Mouse (Mus musculus): Measurements from ENCODE around the gene 4930426L09Rik. TPM values are rescaled to one million over a fixed set of nuclear protein-coding genes. Genes with fewer than 3 reads are reported as not detected.
"Not testable (repeated sequence)": the region's sequence is repeated elsewhere in the genome, so short reads cannot be mapped to it uniquely, and the experiment has no call there.

Gene 4930426L09Rik
- polyA plus RNA-seq, 3 experiments from 2014 or later: 0.33 to 0.99 (median 0.41) TPM

GRCm38 (mm10) chr2:18971564-18971963, 26.6 kb upstream of the 4930426L09Rik start:
- ATAC-seq: no peak

DNA sequence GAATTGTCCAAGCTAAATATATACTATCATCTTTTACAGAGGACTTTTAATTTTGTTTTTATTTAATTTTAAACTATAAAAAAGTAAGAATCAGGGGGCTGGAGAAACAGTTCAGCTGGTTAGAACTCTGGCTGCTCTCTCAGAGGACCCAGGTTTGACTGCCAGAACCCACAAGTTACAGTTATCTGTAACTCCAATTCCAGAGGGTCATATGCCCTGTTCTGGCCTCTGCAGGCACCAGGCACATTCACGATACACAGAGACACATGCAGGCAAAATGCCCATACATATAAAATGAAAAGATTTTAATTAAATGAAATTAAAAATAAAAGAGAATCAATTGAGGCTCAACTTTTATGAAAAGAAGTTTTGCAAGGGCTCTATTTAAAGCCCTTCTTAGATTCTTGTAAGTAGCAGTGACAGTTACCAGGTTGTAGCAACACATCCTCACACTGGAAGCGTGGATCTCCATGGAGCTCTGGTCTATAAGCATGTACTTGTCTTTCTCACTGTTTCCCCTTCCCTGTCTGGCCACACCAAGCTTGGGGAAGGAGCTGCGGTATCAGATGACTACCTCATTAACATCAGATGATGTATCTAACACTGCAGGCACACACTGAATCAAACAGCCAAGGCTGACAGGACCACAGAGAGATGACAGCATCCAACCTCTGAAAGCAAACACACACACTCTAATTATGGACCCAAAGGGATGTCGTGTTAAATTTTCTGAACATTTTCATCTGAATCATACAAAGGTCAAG, 23.1 kb upstream of the 4930426L09Rik start:
- no peak for ATAC-seq

GRCm38 (mm10) chr2:18976175-18976574, 22.0 kb upstream of the 4930426L09Rik start:
- peak; percentile 42 for ATAC-seq

- ATAC-seq: peak; percentile 71
These were observed 20.8 kb upstream of the 4930426L09Rik start for GRCm38 (mm10) chr2:18977201-18977805.

DNA sequence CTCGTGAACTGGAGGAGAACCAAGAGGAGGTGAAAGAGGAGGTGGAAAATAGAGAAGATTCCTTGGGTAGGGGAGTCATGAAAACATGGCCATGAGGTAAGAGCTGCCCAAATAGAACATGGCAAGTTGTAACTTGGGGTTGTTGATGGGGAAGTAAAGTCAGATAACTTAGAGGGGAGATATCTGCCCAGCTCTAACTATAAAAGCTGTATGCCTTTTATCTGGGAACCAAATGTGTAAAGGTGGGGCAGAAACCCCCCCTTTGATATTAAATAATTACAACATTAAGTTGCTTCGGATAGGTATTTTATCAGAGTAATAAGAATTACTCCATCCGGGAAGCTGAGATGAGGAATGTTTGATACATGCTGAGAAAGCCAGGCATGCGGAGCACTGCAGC, 19.1 kb upstream of the 4930426L09Rik start:
- no peak for ATAC-seq

DNA sequence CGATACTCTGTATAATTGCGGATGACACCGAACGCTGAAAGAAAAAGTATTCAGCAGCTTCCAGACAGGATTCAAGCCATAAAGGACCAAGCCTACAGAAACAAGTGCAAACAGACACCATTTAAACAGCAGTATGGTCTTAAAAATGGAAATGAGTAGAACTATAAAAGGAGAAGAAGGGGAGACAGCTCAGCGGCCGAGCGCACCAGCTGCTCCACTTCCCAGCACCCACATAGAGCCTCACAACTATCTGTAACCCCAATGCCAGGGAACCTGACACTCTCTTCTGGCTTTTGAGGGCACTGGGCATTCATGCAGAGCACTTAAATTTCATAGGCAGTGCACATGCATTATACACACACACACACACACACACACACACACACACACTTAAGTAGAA, 18.5 kb upstream of the 4930426L09Rik start:
- no peak for ATAC-seq

DNA sequence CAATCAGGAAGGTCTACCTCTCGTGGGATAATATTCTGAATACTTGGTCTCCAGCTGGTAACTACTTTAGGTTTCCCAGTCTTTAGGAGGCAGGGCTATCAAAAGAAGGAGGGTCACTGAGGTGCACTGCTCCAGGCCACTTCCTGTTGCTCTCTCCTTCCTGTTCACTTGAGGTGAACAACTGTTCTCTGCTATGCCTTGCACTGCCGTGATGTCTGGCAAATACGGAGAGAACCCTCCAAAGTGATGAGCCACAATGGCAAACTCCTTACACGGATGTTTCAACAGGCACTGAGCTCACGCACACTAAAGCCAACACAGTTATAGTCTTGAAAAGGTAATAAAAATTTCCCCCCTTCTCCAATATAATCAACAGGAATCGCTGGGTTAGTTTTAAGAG, 15.6 kb upstream of the 4930426L09Rik start:
- peak; percentile 78 for ATAC-seq

- no peak for ATAC-seq
These were observed 14.6 kb upstream of the 4930426L09Rik start for GRCm38 (mm10) chr2:18983546-18983945.

DNA sequence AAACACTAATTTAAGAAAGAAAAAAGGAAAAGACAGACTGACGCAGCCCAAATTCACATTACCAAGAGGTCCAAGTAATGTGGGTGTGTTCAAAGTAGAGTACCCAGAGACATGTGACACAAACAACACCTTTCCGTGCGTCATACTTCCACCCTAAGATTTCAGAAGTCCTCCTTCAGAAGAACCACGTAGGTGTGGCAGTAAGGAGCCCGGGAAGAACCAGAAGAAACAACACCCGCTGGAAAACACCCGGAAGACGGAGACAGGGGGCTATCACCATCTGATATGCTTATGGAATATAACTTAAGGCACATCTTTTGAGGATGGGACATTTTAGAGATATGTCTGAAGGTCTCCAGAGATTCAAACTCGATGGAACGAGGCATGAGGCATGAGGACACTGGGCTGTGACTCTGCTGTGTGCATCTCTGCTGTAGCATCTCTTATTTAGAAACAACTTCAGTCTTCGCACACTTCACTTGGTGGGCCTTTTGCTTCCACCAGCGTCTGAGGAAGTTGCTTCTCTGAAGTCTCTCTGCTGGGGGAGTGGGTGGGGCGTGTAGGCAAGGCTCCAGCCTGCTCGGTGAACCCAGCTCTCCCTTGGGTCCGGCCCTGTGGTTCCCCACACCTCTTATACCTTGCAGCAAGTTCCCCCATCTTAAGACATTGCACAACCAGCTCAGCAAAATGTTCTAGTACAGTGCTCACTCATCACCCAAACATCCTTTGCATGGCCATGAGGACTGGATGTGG, 13.9 kb upstream of the 4930426L09Rik start:
- peak; percentile 51 for ATAC-seq

DNA sequence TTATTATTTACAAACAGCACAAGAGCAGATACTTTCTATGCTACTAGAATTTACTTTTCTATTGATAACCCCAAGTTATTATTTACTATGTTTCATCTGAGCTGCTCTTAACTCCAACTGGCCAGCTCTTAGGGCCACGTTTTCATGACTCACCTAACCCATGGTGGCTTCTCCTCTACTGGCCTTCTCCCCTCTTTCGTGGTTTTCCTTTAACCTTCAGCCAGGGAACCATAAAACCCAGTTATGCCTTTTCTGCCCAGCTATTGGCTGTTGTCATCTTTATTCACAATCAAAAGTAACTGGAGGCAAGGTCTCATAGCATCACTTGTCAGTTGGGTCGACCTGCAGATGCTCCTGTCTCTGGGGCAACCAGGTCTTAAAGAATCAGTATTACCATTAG, 12.6 kb upstream of the 4930426L09Rik start:
- no peak for ATAC-seq

DNA sequence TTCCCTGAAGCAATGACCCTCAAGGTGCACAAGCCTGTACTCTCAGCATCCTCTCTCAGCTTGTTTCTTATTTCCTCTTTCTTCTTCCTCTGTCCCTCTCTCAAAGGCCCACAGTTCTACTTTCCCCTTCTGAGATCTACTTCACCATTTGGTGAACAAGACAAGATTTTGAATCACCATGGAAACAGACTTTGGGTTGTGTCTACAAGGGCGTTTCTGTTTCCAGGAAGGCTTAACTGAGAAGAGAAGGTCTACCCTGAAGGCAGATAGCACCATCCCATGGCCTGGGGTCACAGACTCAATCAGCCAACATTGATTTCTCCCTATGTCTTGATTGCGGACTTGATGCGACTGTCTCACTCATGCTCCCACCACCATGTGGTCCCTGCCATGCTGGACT, 9.3 kb upstream of the 4930426L09Rik start:
- peak; percentile 74 for ATAC-seq

GRCm38 (mm10) chr2:18992512-18993510, 5.3 kb upstream of the 4930426L09Rik start:
- ATAC-seq: no peak

DNA sequence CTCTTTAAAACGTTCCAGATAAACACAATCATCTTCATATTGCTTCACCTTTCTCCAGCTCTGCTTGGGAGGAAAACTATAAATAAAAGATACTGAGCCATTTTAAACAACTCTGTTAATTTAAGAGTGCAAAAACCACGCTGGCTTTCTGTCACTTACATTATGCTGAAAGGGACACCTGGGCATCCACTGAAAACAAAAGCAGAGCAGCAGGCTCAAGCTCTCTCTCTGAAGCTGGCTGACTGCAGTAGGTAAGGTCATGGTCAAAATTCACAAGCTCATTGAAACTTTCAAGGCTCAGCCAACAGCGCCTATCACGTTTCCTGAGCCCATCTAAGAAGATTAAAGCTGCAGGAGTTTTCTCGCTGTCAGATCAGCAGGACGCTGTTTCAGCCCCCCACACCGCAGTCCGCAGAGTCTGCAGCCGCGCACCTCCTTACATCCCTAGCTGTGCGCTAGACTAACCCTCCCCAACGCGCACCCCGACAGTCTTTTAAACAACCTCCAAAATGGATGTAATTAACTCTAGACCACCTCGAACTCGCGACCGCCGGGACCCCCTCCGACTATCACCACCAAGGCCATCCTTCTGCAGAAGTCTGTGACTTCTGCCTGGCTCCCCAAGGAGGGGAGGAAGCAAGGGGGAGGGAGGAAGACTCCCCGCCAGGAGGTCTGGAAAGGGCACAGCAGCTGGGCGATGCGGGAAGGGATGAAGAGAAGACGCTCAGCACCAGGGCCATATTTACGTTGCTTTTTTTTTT, 1.5 kb upstream of the 4930426L09Rik start:
- no peak for ATAC-seq

- ATAC-seq: peak; percentile 36
These were observed 664 bp upstream of the 4930426L09Rik start for GRCm38 (mm10) chr2:18997387-18997971.

- no peak for ATAC-seq
These were observed 1.3 kb downstream of the 4930426L09Rik start for GRCm38 (mm10) chr2:18999395-18999794.

- no peak for ATAC-seq
These were observed 6.7 kb downstream of the 4930426L09Rik start for GRCm38 (mm10) chr2:19004801-19005200.

- no peak for ATAC-seq
These were observed 8.0 kb downstream of the 4930426L09Rik start for GRCm38 (mm10) chr2:19006124-19006523.

DNA sequence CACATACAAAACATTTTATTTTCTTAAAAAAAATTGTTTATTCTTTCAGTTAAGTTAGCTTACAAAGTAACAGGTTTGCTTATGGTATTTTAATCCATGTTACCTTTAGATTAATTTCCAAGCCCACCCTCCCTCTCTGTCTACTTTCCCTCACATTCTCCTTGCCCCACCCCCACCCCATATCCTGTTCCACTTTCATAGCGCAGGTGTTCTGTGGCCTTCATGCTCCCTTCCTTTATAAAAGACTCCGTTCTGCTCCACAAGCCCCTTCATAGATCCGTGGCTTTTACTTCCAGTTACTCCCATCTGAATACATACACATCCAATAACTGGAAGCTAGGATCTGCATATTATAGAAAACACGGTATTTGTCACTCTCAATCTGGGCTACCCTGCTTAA, 9.4 kb downstream of the 4930426L09Rik start:
- ATAC-seq: no peak

GRCm38 (mm10) chr2:19010541-19010940, 12.4 kb downstream of the 4930426L09Rik start:
- not testable (repeated sequence) for ATAC-seq

DNA sequence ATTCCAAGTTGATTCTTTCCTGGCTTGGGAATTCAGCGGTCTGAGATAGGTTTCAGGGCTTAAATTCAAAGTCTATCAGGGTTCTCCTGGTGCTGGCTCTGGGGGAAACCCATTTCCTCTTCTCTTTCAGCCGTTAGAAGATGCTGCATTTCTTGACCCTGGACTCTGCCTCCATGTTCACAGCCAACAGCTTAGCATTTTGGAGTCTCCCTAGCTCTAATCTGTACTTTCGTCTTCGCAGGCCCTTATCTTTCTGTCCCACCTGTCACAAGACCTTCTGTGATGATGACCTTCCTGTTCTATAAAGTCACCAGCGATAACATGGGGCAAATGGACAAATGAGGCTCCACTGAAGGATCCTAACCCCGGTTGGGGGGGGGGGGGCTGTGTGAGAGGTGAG, 13.3 kb downstream of the 4930426L09Rik start:
- ATAC-seq: no peak

- no peak for ATAC-seq
These were observed 18.2 kb downstream of the 4930426L09Rik start for GRCm38 (mm10) chr2:19016348-19016747.

Measured in inflammation-experienced regulatory T-cells, adult 6 months (primary cell).